Mouse (Mus musculus): ENCODE results near the gene Golga2.
A peak's percentile ranks its signal among the peaks of the same experiment; 100 is the strongest.
"Not testable (repeated sequence)": the region's sequence is repeated elsewhere in the genome, so short reads cannot be mapped to it uniquely, and the experiment has no call there.

Golga2 gene

GRCm38 (mm10) chr2:32288371-32288931 is 1.3 kb downstream of the Golga2 start:
- no peak for DNase-seq (ENCODE audit: low read depth, low spot score)

DNA sequence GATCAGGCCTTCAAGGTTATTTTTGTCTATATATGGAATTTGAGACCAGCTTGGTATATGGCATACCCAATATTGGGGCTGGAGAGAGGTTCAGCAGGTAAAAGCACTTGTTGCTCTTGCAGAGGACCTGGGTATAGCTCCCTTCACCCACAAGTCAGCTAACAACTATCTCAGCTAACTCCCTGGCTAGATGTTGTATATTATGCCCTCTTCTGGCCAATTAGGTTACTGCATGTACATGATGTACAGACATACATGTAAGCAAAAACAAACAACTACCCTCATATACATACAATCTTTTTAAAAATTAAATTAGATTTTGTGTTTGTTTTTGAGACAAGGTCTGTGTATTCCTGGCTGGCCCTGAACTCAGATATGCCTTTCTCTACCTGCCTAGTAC is 2.4 kb downstream of the Golga2 start:
- DNase-seq (ENCODE audit: low read depth, low spot score), result peak; percentile 83

- no peak for DNase-seq (ENCODE audit: low read depth, low spot score)
Measured at GRCm38 (mm10) chr2:32294348-32294747, 7.2 kb downstream of the Golga2 start.

DNA sequence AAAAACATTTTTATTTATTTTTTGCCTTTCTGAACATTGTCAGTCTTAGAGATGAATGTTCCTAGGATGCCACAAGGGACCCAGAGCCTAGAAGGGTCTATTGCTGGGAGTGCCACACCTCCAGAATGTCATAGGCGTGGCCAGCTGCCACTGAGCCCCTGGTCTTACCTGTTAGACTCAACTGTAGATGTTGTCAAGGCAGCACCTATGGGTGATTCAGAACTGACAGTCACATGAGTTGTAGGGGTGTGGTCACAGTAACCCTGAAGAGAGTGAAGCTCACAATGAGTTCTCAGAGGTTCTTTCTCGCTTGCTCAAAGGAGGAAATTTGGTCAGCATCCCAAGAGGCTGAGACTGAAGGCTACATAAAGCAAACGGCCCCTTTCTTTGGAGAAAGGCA is 8.1 kb downstream of the Golga2 start:
- DNase-seq (ENCODE audit: low read depth, low spot score), result no peak

- not testable (repeated sequence) for DNase-seq (ENCODE audit: low read depth, low spot score)
Measured at GRCm38 (mm10) chr2:32295842-32296241, 8.7 kb downstream of the Golga2 start.

- DNase-seq (ENCODE audit: low read depth, low spot score), result no peak
Measured at GRCm38 (mm10) chr2:32299469-32299868, 12.3 kb downstream of the Golga2 start.

DNA sequence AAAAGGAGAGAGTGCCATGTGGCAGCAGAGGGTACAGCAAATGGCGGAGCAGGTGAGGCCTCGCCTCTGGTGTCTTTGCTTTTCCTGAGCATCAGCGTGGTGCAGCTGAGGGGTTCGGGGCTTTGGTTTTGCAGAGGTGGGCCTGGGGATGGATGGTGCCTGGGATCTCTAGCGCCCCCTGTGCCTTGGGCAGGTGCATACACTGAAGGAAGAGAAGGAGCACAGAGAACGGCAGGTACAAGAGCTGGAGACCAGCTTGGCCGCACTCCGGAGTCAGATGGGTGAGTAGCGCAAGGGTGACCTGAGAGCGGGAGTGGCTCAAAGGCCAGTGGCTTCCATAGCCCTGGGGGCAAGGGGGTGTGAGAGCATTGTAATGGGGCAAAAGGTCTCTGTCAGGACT is 15.8 kb downstream of the Golga2 start:
- no peak for DNase-seq (ENCODE audit: low read depth, low spot score)

DNA sequence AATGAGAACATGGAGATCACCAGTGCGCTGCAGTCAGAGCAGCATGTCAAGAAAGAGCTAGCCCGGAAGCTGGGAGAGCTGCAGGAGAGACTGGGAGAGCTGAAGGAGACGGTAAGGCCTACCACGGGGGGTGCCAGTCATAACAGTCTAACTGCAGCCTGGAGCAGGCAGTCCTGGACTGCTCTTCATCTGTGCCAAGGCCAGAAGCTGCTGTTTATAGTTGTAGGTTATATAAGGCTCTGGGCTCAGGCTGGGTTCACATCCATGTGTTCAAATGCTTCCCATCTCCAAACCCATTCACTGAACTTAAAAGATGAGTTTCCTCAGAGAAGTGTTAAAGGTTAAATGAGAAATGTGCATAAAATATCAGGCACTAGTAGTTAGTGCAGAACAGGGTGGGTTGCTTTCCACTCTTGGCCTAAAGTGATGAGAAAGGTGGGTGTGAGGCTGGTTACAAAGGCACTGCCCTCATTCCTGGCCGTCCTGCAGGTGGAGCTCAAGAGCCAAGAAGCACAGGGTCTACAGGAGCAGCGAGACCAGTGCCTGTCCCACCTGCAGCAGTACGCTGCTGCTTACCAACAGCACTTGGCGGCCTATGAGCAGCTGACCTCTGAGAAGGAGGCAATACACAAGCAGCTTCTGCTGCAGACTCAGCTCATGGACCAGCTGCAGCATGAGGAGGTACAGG is 17.1 kb downstream of the Golga2 start:
- DNase-seq (ENCODE audit: low read depth, low spot score), result peak; percentile 73

DNA sequence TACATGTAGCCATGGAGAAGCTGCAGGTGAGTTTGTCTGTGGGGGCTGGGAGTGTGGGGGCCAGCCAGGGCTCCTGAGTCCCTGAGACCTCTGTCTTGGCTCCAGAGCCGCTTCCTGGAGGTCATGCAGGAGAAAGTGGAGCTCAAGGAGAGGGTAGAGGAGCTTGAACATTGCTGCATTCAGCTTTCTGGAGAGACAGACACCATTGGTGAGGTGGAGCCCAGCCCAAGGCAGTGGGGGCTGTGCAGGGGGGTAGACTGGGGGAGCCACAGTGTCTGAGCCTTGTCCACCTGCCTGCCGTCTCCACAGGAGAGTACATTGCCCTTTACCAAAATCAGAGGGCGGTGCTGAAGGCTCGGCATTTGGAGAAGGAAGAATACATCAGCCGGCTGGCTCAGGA is 18.5 kb downstream of the Golga2 start:
- no peak for DNase-seq (ENCODE audit: low read depth, low spot score)

DNA sequence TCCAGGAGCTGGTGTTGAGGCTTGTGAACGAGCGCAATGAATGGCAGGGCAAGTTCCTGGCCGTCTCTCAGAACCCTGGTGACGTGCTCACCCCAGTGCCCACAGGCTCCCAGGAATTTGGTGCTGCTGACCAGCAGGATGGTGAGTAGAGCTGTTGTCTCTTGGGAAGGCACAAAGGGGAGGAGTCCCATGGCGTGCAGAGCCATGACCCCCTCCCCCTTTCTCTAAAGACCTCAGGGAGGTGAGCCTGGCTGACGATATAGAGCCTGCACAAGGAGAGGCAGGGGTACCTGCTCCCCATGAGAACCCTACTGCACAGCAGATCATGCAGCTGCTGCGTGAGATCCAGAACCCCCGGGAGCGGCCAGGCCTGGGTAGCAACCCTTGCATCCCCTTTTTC is 19.0 kb downstream of the Golga2 start:
- DNase-seq (ENCODE audit: low read depth, low spot score), result no peak

DNA sequence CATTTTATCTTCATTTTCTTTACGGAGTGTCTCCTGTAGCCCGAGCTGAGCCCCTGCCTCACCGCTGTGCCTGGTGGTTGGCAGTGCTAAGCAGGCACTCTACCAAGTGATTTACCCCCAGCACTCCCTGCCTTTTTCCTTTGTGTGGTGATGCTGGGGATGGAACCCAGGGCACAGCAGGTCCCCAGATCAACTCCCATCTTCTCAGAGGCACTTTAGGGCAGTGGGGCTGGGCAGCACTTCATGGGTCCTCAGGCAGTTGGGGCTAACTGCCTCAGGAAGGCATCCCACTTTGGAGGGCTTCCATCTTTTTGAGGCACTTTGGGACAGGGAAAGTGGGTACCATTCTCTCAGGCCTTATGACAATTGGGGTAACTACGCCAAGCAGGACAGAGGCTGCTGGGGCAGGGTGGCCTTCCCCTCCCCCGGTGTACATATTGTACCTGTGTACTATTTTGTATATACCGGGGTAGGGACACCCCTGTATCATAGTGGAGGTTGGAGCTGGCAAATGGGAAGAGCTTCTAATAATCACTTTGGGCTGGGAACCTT is 20.1 kb downstream of the Golga2 start:
- no peak for DNase-seq (ENCODE audit: low read depth, low spot score)

DNA sequence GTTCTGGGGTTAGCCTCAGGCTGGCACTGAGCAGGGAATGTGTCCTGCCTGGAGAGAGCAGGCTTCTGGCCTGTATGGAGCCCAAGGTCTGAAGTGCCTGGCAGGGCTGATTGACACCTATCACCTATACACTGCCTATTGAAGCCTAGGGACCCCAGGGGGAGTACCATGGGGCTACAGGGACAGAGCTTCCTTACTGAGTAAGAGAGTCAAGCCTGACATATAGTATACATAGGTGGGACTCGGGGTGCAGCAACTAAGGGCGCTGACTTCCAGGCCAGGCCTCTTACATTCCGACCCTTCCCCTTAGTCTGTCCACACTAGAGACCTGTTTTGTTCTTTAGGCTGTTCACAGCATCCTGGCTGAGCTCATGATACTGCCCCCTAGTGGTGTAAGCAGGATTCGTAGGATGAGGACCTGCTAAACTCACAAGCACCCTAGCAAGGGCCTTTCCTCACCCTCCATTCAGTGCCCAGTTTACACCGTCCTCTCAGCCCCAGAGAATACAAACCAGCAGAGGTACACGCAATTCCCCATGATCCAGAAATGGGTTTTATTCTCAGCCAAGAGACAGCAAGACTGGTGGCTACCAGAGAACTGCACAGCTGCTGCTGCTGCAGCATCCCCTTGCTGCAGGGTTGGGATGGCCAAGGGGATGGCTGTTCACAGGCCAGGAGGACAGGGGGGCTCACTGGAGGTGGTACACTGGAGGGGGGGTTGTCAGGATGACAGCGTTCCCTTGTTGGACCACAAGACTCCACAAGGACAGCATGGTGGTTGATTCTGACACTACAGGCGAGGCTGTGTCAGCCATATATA is 21.0 kb downstream of the Golga2 start:
- peak; percentile 80 for DNase-seq (ENCODE audit: low read depth, low spot score)

DNA sequence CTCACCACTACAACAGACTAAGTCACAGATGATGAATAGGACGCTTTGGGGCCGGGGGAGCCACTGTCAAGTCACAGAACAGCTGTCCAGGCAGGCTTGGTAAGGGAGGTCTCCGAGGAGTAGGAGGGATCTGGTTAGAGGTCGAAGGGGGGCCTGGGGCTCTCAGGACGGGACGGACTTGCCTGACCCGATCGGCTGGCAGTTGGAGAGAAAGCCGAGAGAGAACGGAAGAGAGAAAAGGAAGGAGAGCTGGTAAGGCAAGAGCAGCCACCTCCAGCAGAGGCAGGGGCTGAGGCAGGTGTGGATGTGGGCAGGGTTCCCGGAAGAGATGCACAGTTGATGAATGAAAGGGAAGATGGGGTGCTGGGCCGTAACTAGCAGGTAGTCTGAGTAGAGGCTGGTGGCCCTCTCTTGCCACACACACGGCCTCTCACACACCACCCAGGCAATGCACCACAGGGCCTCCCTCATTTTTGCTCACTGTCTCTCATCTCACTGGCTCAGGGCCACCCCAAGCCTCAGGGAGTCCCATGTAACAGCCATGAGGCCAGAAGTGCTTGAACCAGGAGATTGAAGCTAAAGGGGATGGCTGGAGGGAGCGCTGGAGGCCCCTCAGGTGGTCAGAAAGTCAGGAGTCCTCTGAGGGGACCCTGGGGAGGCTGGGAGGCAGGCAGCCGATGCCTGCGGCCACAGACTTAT is 21.8 kb downstream of the Golga2 start:
- no peak for DNase-seq (ENCODE audit: low read depth, low spot score)

- no peak for DNase-seq (ENCODE audit: low read depth, low spot score)
Measured at GRCm38 (mm10) chr2:32310096-32310845, 23.1 kb downstream of the Golga2 start.

GRCm38 (mm10) chr2:32311443-32312317 is 24.5 kb downstream of the Golga2 start:
- no peak for DNase-seq (ENCODE audit: low read depth, low spot score)

DNA sequence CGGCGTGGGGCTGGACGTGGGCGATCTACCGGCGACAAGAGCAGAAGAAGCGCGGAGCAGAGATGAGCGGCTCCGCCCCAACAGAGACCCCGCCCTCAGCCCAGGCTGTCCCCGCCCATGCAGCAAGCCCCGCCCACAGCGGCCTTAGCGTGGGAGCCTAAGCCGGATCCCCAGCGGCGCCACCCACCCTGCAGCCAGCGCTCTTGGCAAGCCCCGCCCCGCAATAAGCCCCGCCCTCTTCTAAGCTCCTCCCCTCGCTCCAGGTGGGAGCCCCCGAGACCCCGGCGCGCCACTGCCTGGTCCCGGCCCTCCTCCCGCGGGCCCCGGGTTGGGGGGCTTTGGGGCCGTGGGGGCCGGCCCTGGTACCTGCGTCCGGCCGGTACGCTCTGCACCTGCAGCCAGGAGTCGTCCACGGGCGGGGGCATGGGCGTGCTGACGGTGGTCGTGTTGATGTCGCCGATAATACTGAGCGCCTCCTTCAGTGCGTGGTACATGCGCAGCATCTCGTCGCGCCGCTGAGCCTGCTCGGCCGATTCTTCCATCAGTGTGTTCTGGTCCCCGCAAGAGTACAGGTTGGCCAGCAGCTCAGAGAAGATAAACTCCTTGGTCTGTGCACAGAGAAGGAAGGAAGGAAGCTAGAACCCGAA is 25.3 kb downstream of the Golga2 start:
- DNase-seq (ENCODE audit: low read depth, low spot score), result peak; percentile 95

GRCm38 (mm10) chr2:32314831-32315230 is 27.6 kb downstream of the Golga2 start:
- DNase-seq (ENCODE audit: low read depth, low spot score), result no peak

- no peak for DNase-seq (ENCODE audit: low read depth, low spot score)
Measured at GRCm38 (mm10) chr2:32315751-32316150, 28.6 kb downstream of the Golga2 start.

DNA sequence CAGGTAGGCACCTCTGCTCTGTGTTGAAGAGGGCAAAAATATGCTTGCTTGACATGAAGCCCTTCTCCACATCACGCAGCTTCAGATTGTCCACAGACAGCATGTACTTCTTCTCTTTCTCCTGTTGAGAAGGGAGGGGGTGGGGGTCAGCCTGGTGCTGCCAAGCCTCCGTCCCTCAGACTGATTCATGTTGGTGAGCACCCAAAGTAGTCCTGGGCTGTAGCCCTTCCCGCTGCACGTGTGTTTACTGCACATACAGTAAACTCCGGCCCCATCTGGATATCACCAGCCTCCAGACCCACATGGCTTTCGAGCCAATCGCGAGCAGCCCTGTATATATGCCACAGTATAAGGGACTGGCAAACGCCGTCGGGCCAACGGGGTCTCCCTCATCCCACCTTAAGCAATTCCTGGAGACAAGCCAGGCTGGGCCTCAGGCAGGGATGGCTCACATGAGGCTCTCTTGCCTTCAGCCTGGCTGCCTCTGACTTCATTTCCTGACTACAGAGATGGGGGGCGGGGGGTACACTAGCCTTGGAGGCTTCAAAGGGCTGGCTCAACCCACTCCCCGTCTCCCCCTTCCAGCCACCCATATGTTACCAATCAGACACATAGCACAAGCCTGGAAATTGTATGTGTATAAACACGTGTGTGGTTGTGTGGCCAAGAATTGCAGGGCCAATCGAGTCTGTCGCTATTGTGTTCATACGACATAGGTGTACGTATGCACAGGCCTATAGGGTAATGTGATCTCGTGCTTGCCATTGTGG is 29.9 kb downstream of the Golga2 start:
- no peak for DNase-seq (ENCODE audit: low read depth, low spot score)

All from ES-CJ7 (cell line).